Mouse (Mus musculus) left cerebral cortex, adult 2 months (tissue): Measurements from ENCODE around the gene Vsig8. TPM values are rescaled to one million over a fixed set of nuclear protein-coding genes. Genes with fewer than 3 reads are reported as not detected.

Experiments used
- DNase-seq, 2 experiments: peaks; one replicate each; pipeline ENCODE4 v3.0.0; 2021 to 2022; ENCODE audit warnings: low spot score in 2 of 2, mixed read lengths in 1 of 2; ENCODE audit errors: extremely low spot score in 1 of 2
- H3K27ac ChIP-seq: fragments of 200-600 bp; 2 replicates; pipeline ENCODE4 v1.8.1; 2022
- H3K4me3 ChIP-seq: fragments of 200-600 bp; 2 replicates; pipeline ENCODE4 v1.8.1; 2022
- CTCF ChIP-seq: fragments of 200-600 bp; IDR thresholded peaks from 2 replicates; pipeline ENCODE4 v1.8.1; 2022; ENCODE audit warnings: antibody characterized with exemption, mild to moderate bottlenecking, moderate library complexity
- intact Hi-C: fragments of 180-260 bp; cut with DNase I; formaldehyde crosslinking; loops from one replicate; pipeline ENCODE4 v1.15.1; 2025
- total RNA-seq, 2 experiments: library from RNA; stranded (reverse); gene quantifications; 2 replicates each; pipeline ENCODE4 v1.2.3; 2021

Vsig8 gene
- total RNA-seq, 2 experiments from 2014 or later: 0.23 to 0.26 TPM

GRCm38 (mm10) chr1:172612745-172613144 is 57.0 kb downstream of the Vsig8 start:
- peak; percentile 26 for TF ChIP-seq CTCF
- intact Hi-C loops: loop anchor here (2.0 kb wide), 1 partner anchor 84 kb away; no protein-coding TSS in a partner anchor
- no peak overlapping the region for H3K27ac ChIP-seq
- H3K4me3 ChIP-seq: no peak overlapping the region
- DNase-seq: no peak

Other genes with a start within 250 kb of the Vsig8 start
- 100 to 1,000 TPM; 137 to 138 TPM for gene Kcnj9, start 226.6 kb upstream of the Vsig8 start, total RNA-seq
- 100 to 1,000 TPM in 1 of 2 experiments, 10 to 100 TPM in 1; 86.5 to 108 TPM for gene Kcnj10, start 214.7 kb upstream of the Vsig8 start, total RNA-seq
- gene Pigm, start 179.4 kb upstream of the Vsig8 start, total RNA-seq: 1 to 10 TPM; 9.3 to 9.8 TPM
- under 1 TPM; 0.70 to 0.79 TPM for gene Slamf9, start 80.6 kb upstream of the Vsig8 start, total RNA-seq
- 10 to 100 TPM; 12.5 to 12.8 TPM for gene Igsf9, start 74.2 kb upstream of the Vsig8 start, total RNA-seq
- 10 to 100 TPM in 1 of 2 experiments, 1 to 10 TPM in 1; 9.3 to 12.4 TPM for gene Tagln2, start 55.9 kb upstream of the Vsig8 start, total RNA-seq
- 1 to 10 TPM; 4.5 to 5.2 TPM for gene Cfap45, start 35.1 kb upstream of the Vsig8 start, total RNA-seq
- not detected for gene Slamf8, start 34.6 kb downstream of the Vsig8 start, total RNA-seq
- gene Fcrl6, start 46.6 kb downstream of the Vsig8 start, total RNA-seq: not detected
- 1 to 10 TPM; 4.4 to 5.7 TPM for gene Dusp23, start 77.0 kb downstream of the Vsig8 start, total RNA-seq
- not detected for gene Crp, start 142.1 kb downstream of the Vsig8 start, total RNA-seq